Mouse (Mus musculus): ENCODE results near the gene Sec23b.

DNA sequence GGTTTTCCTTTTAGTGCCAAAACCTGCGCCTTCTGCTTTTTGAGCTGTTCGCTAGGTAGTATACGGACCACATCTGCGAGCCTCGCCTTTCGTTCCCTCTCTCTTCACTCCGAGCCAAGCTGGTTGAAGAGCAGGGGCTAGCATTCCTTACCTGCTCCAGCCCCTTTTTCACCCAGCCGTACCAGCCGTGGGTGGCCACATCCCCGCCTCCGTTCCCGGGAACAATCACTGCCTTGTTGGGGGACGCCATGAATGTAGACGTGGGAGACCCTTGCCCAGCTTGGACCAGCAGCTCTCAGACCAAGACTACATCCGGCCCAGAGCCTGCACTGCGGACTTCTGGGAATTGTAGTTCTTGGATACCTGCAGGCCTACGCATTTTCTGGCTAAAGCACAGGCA is 5.5 kb upstream of the Sec23b start, which contains the start of gene Rbbp9:
- TF ChIP-seq CTCF (IDR thresholded peaks at IDR 0.05; ENCODE audit: low read depth, low read length) (no peak), POLR2A (IDR thresholded peaks at IDR 0.05; ENCODE audit: insufficient read depth, low read length) (peak; percentile 80), EP300 (IDR thresholded peaks at IDR 0.05; ENCODE audit: insufficient read depth, low read depth, low read length) (no peak)
